Mouse (Mus musculus) cerebellum, adult 9-11 months (tissue): ENCODE data around the gene Tent4a.

Experiments
- DNase-seq: peaks from one replicate; pipeline ENCODE4 v3.0.0; 2022

Gene Tent4a

GRCm38 (mm10) chr13:69543595-69543994 lies 9.2 kb upstream of the Tent4a start:
- DNase-seq, result peak; percentile 20

GRCm38 (mm10) chr13:69542571-69543352 lies 8.3 kb upstream of the Tent4a start:
- peak; percentile 19 for DNase-seq

GRCm38 (mm10) chr13:69541776-69542175 lies 7.4 kb upstream of the Tent4a start:
- DNase-seq, result peak; percentile 6

GRCm38 (mm10) chr13:69541209-69541608 lies 6.8 kb upstream of the Tent4a start:
- peak; percentile 65 for DNase-seq

GRCm38 (mm10) chr13:69538327-69538726 lies 3.9 kb upstream of the Tent4a start:
- peak; percentile 26 for DNase-seq

- DNase-seq, result peak; percentile 29
Measured at GRCm38 (mm10) chr13:69537366-69537765, 2.9 kb upstream of the Tent4a start.

- peak; percentile 47 for DNase-seq
Measured at GRCm38 (mm10) chr13:69536021-69536420, 1.6 kb upstream of the Tent4a start.

GRCm38 (mm10) chr13:69534654-69535551 lies 486 bp upstream of the Tent4a start:
- DNase-seq, result peak; percentile 99

- peak; percentile 85 for DNase-seq
Measured at GRCm38 (mm10) chr13:69533405-69534333, 748 bp downstream of the Tent4a start, which contains the start of gene Nsun2. Nsun2 (plus strand) TSS chr13:69533746.

GRCm38 (mm10) chr13:69532893-69533404 lies 1.5 kb downstream of the Tent4a start:
- DNase-seq, result no peak

GRCm38 (mm10) chr13:69532101-69532892 lies 2.1 kb downstream of the Tent4a start:
- peak; percentile 66 for DNase-seq

GRCm38 (mm10) chr13:69531431-69531830 lies 3.0 kb downstream of the Tent4a start:
- peak; percentile 59 for DNase-seq

GRCm38 (mm10) chr13:69530951-69531350 lies 3.5 kb downstream of the Tent4a start:
- peak; percentile 53 for DNase-seq

GRCm38 (mm10) chr13:69530156-69530555 lies 4.3 kb downstream of the Tent4a start:
- peak; percentile 76 for DNase-seq

- no peak for DNase-seq
Measured at GRCm38 (mm10) chr13:69528531-69528930, 5.9 kb downstream of the Tent4a start.

- DNase-seq, result no peak
Measured at GRCm38 (mm10) chr13:69525867-69526266, 8.6 kb downstream of the Tent4a start.

GRCm38 (mm10) chr13:69524158-69524530 lies 10.3 kb downstream of the Tent4a start:
- peak; percentile 57 for DNase-seq

- no peak for DNase-seq
Measured at GRCm38 (mm10) chr13:69523444-69524157, 10.8 kb downstream of the Tent4a start.

- DNase-seq, result peak; percentile 46
Measured at GRCm38 (mm10) chr13:69522161-69522791, 12.1 kb downstream of the Tent4a start.

- no peak for DNase-seq
Measured at GRCm38 (mm10) chr13:69519137-69519536, 15.3 kb downstream of the Tent4a start.
